Mouse (Mus musculus): ENCODE data around the gene Eps15. TPM values are rescaled to one million over a fixed set of nuclear protein-coding genes. Genes with fewer than 3 reads are reported as not detected.

Gene Eps15
- polyA plus RNA-seq, 1 experiment from 2014 or later: 30.2 TPM

GRCm38 (mm10) chr4:109253664-109254151 is 26.4 kb upstream of the Eps15 start:
- WGBS: 43% methylated on average over 11 of the region's 11 CpGs
- ATAC-seq (ENCODE audit: insufficient read depth, low FRiP score, low read depth): no peak

GRCm38 (mm10) chr4:109254511-109254910 is 25.6 kb upstream of the Eps15 start:
- H3K36me3 ChIP-seq: no peaks in the 10 kb centered on the region
- no peak overlapping the region for H3K9ac ChIP-seq
- WGBS: 68% methylated on average over 5 of the region's 5 CpGs
- no peaks in the 10 kb centered on the region for H3K9me3 ChIP-seq
- H3K4me2 ChIP-seq: no peak overlapping the region
- H3K4me1 ChIP-seq: 0 out of 2 replicates have a peak, but pooled peaks cover 2% of the 10 kb centered on the region
- no peak overlapping the region for H3K4me3 ChIP-seq (replicated peaks)
- no peaks in the 10 kb centered on the region for H3K27me3 ChIP-seq (replicated peaks)
- H3K27ac ChIP-seq: no peak overlapping the region
- ATAC-seq (ENCODE audit: insufficient read depth, low FRiP score, low read depth): no peak

More at GRCm38 (mm10) chr4:109253664-109254151, 26.4 kb upstream of the Eps15 start:
- no peak overlapping the region for H3K4me3 ChIP-seq (replicated peaks)
- H3K9ac ChIP-seq: no peak overlapping the region
- 0 out of 2 replicates have a peak, but pooled peaks cover 2% of the 10 kb centered on the region for H3K4me1 ChIP-seq
- H3K27me3 ChIP-seq (replicated peaks): no peaks in the 10 kb centered on the region
- no peaks in the 10 kb centered on the region for H3K36me3 ChIP-seq
- H3K4me2 ChIP-seq: peak overlapping the region; percentile 27; the same call in 1 of the 2 replicates
- no peak overlapping the region for H3K27ac ChIP-seq
- no peaks in the 10 kb centered on the region for H3K9me3 ChIP-seq

- Histone ChIP-seq H3K4me3 (replicated peaks) (no peak overlapping the region), H3K4me2 (no peak overlapping the region), H3K4me1 (0 out of 2 replicates have a peak, but pooled peaks cover 2% of the 10 kb centered on the region), H3K9me3 (no peaks in the 10 kb centered on the region), H3K27me3 (replicated peaks) (no peaks in the 10 kb centered on the region), H3K9ac (no peak overlapping the region), H3K27ac (no peak overlapping the region), H3K36me3 (no peaks in the 10 kb centered on the region)
- ATAC-seq (ENCODE audit: insufficient read depth, low FRiP score, low read depth): no peak
- 42% methylated on average over 2 of the region's 2 CpGs for WGBS
Observed at GRCm38 (mm10) chr4:109255321-109255720, 24.7 kb upstream of the Eps15 start.

GRCm38 (mm10) chr4:109255727-109256417 is 24.2 kb upstream of the Eps15 start:
- H3K9ac ChIP-seq: no peak overlapping the region
- H3K4me3 ChIP-seq (replicated peaks): no peak overlapping the region
- no peaks in the 10 kb centered on the region for H3K27me3 ChIP-seq (replicated peaks)
- no peaks in the 10 kb centered on the region for H3K36me3 ChIP-seq
- no peak overlapping the region for H3K4me2 ChIP-seq
- 75% methylated on average over 11 of the region's 11 CpGs for WGBS
- H3K27ac ChIP-seq: no peak overlapping the region
- ATAC-seq (ENCODE audit: insufficient read depth, low FRiP score, low read depth): no peak
- 0 out of 2 replicates have a peak, but pooled peaks cover 2% of the 10 kb centered on the region for H3K4me1 ChIP-seq
- no peaks in the 10 kb centered on the region for H3K9me3 ChIP-seq

- no peak for ATAC-seq (ENCODE audit: insufficient read depth, low FRiP score, low read depth)
Observed at GRCm38 (mm10) chr4:109256791-109257190, 23.3 kb upstream of the Eps15 start.

GRCm38 (mm10) chr4:109257639-109258038 is 22.4 kb upstream of the Eps15 start:
- Histone ChIP-seq H3K9me3 (no peaks in the 10 kb centered on the region), H3K4me1 (0 out of 2 replicates have a peak, but pooled peaks cover 2% of the 10 kb centered on the region), H3K27me3 (replicated peaks) (no peaks in the 10 kb centered on the region), H3K4me2 (no peak overlapping the region), H3K9ac (no peak overlapping the region), H3K4me3 (replicated peaks) (no peak overlapping the region), H3K36me3 (no peaks in the 10 kb centered on the region), H3K27ac (no peak overlapping the region)
- no peak for ATAC-seq (ENCODE audit: insufficient read depth, low FRiP score, low read depth)

More at GRCm38 (mm10) chr4:109256791-109257190, 23.3 kb upstream of the Eps15 start:
- no peak overlapping the region for H3K4me2 ChIP-seq
- no peaks in the 10 kb centered on the region for H3K36me3 ChIP-seq
- H3K27ac ChIP-seq: no peak overlapping the region
- H3K4me3 ChIP-seq (replicated peaks): no peak overlapping the region
- no peak overlapping the region for H3K9ac ChIP-seq
- H3K27me3 ChIP-seq (replicated peaks): no peaks in the 10 kb centered on the region
- WGBS: 81% methylated on average over 6 of the region's 6 CpGs
- H3K4me1 ChIP-seq: 0 out of 2 replicates have a peak, but pooled peaks cover 2% of the 10 kb centered on the region
- H3K9me3 ChIP-seq: no peaks in the 10 kb centered on the region

- Histone ChIP-seq H3K4me3 (replicated peaks) (no peak overlapping the region), H3K9ac (no peak overlapping the region), H3K4me1 (no peaks in the 10 kb centered on the region), H3K27ac (no peak overlapping the region), H3K27me3 (replicated peaks) (no peaks in the 10 kb centered on the region), H3K36me3 (no peaks in the 10 kb centered on the region), H3K4me2 (no peak overlapping the region), H3K9me3 (no peaks in the 10 kb centered on the region)
- 43% methylated on average over 6 of the region's 6 CpGs for WGBS
- no peak for ATAC-seq (ENCODE audit: insufficient read depth, low FRiP score, low read depth)
Observed at GRCm38 (mm10) chr4:109262068-109262467, 18.0 kb upstream of the Eps15 start.

- Histone ChIP-seq H3K27me3 (replicated peaks) (no peaks in the 10 kb centered on the region), H3K9ac (no peak overlapping the region), H3K27ac (no peak overlapping the region), H3K4me2 (no peak overlapping the region), H3K36me3 (no peaks in the 10 kb centered on the region), H3K4me3 (replicated peaks) (no peak overlapping the region), H3K4me1 (no peaks in the 10 kb centered on the region), H3K9me3 (no peaks in the 10 kb centered on the region)
- 79% methylated on average over 3 of the region's 3 CpGs for WGBS
- no peak for ATAC-seq (ENCODE audit: insufficient read depth, low FRiP score, low read depth)
Observed at GRCm38 (mm10) chr4:109266056-109266455, 14.0 kb upstream of the Eps15 start.

GRCm38 (mm10) chr4:109266744-109267143 is 13.3 kb upstream of the Eps15 start:
- H3K4me2 ChIP-seq: no peak overlapping the region
- H3K27me3 ChIP-seq (replicated peaks): no peaks in the 10 kb centered on the region
- WGBS: 50% methylated on average over 2 of the region's 2 CpGs
- H3K36me3 ChIP-seq: no peaks in the 10 kb centered on the region
- no peak overlapping the region for H3K4me3 ChIP-seq (replicated peaks)
- H3K9me3 ChIP-seq: no peaks in the 10 kb centered on the region
- ATAC-seq (ENCODE audit: insufficient read depth, low FRiP score, low read depth): no peak
- no peak overlapping the region for H3K9ac ChIP-seq
- no peaks in the 10 kb centered on the region for H3K4me1 ChIP-seq
- H3K27ac ChIP-seq: no peak overlapping the region

GRCm38 (mm10) chr4:109267452-109267851 is 12.6 kb upstream of the Eps15 start:
- H3K27me3 ChIP-seq (replicated peaks): no peaks in the 10 kb centered on the region
- ATAC-seq (ENCODE audit: insufficient read depth, low FRiP score, low read depth): no peak
- 89% methylated on average over 3 of the region's 3 CpGs for WGBS
- no peak overlapping the region for H3K9ac ChIP-seq
- H3K4me3 ChIP-seq (replicated peaks): no peak overlapping the region
- H3K36me3 ChIP-seq: no peaks in the 10 kb centered on the region
- H3K9me3 ChIP-seq: no peaks in the 10 kb centered on the region
- no peaks in the 10 kb centered on the region for H3K4me1 ChIP-seq
- H3K4me2 ChIP-seq: no peak overlapping the region
- no peak overlapping the region for H3K27ac ChIP-seq

- H3K36me3 ChIP-seq: no peaks in the 10 kb centered on the region
- H3K27me3 ChIP-seq (replicated peaks): no peaks in the 10 kb centered on the region
- H3K4me2 ChIP-seq: no peak overlapping the region
- no peak overlapping the region for H3K4me3 ChIP-seq (replicated peaks)
- H3K9me3 ChIP-seq: no peaks in the 10 kb centered on the region
- no peak for ATAC-seq (ENCODE audit: insufficient read depth, low FRiP score, low read depth)
- H3K9ac ChIP-seq: no peak overlapping the region
- WGBS: 80% methylated on average over 3 of the region's 3 CpGs
- no peak overlapping the region for H3K27ac ChIP-seq
- no peaks in the 10 kb centered on the region for H3K4me1 ChIP-seq
Observed at GRCm38 (mm10) chr4:109268903-109269302, 11.2 kb upstream of the Eps15 start.

GRCm38 (mm10) chr4:109271803-109272202 is 8.3 kb upstream of the Eps15 start:
- H3K9ac ChIP-seq: no peak overlapping the region
- no peak overlapping the region for H3K27ac ChIP-seq
- H3K4me1 ChIP-seq: no peaks in the 10 kb centered on the region
- H3K4me2 ChIP-seq: no peak overlapping the region
- no peaks in the 10 kb centered on the region for H3K36me3 ChIP-seq
- ATAC-seq (ENCODE audit: insufficient read depth, low FRiP score, low read depth): no peak
- H3K4me3 ChIP-seq (replicated peaks): no peak overlapping the region
- H3K27me3 ChIP-seq (replicated peaks): no peaks in the 10 kb centered on the region
- no peaks in the 10 kb centered on the region for H3K9me3 ChIP-seq
- 86% methylated on average over 4 of the region's 4 CpGs for WGBS

All from stomach, embryonic 15.5 days (tissue).